Mouse (Mus musculus) spleen, adult 2 months (tissue): Measurements from ENCODE around the gene Aspscr1. TPM values are rescaled to one million over a fixed set of nuclear protein-coding genes. Genes with fewer than 3 reads are reported as not detected.

Experiments used
- DNase-seq, 2 experiments: peaks; one replicate each; pipeline versions ENCODE4 v3.0.0 to v3.0.0-alpha.2; 2012 to 2021; ENCODE audit warnings: low spot score in 2 of 2, low read depth in 1 of 2
- H3K27ac ChIP-seq: fragments of 200-500 bp; 2 replicates; pipeline ENCODE4 v1.5.1; 2012; ENCODE audit warnings: low read length, inconsistent platforms; ENCODE audit not compliant: insufficient read depth
- H3K27me3 ChIP-seq: fragments of 200-500 bp; 2 replicates; pipeline ENCODE4 v1.6.1; 2012; ENCODE audit warnings: mild to moderate bottlenecking, moderate library complexity, low read length, inconsistent platforms; ENCODE audit not compliant: control insufficient read depth, insufficient read depth
- H3K36me3 ChIP-seq: fragments of 200-500 bp; 2 replicates; pipeline ENCODE4 v1.6.1; 2012; ENCODE audit warnings: mild to moderate bottlenecking, low read length, inconsistent platforms; ENCODE audit not compliant: control insufficient read depth, insufficient read depth
- H3K4me1 ChIP-seq: fragments of 200-500 bp; 2 replicates; pipeline ENCODE4 v1.6.1; 2011; ENCODE audit warnings: inconsistent platforms; ENCODE audit not compliant: control insufficient read depth, insufficient read depth, insufficient read length
- H3K4me3 ChIP-seq: fragments of 200-500 bp; 2 replicates; pipeline ENCODE4 v1.5.1; 2011; ENCODE audit warnings: mild to moderate bottlenecking, inconsistent platforms; ENCODE audit not compliant: insufficient read depth, insufficient read length; ENCODE audit errors: extremely low read depth
- CTCF ChIP-seq: fragments of 200-500 bp; IDR thresholded peaks from 2 replicates; pipeline ENCODE4 v1.5.1; 2011; ENCODE audit warnings: mild to moderate bottlenecking, inconsistent platforms; ENCODE audit not compliant: insufficient read depth, insufficient read length, insufficient replicate concordance; ENCODE audit errors: extremely low read depth
- POLR2A ChIP-seq: fragments of 200-500 bp; IDR thresholded peaks from 2 replicates; pipeline ENCODE4 v1.6.1; 2011; ENCODE audit warnings: low read depth, low read length, inconsistent platforms
- WGBS: fragments of 180-500 bp; shearing (Covaris S2); methylation state at CpG from one replicate; pipeline ENCODE4 v1.1.7; 2018; 5-methylcytosine and 5-hydroxymethylcytosine counted together
- polyA plus RNA-seq: library from polyadenylated mRNA; depleted of rRNA; stranded (reverse); fragments of >200 nt; gene quantifications from 2 replicates; pipeline ENCODE4 v1.2.3, GENCODE M21; 2012

The Aspscr1 gene
- polyA plus RNA-seq, 1 experiment, result 84.5 TPM

- Histone ChIP-seq H3K36me3 (peaks cover 6% of the 10 kb centered on the region), H3K27ac (peak overlapping the region; percentile 81), H3K4me3 (peak overlapping the region; percentile 35; the same call in 1 of the 2 replicates), H3K4me1 (peaks cover 53% of the 10 kb centered on the region), H3K27me3 (no peaks in the 10 kb centered on the region)
- DNase-seq, result peak; percentile 70 to 72
- TF ChIP-seq CTCF (no peak), POLR2A (no peak)
- 16% methylated on average over 22 of the region's 22 CpGs for WGBS
These were observed 45.1 kb upstream of the Aspscr1 start for GRCm38 (mm10) chr11:120627468-120628300.

- 79% methylated on average over 23 of the region's 23 CpGs for WGBS
- DNase-seq, result no peak
- Histone ChIP-seq H3K4me3 (0 out of 2 replicates have a peak overlapping the region, but pooled peaks have one; percentile 56), H3K36me3 (0 out of 2 replicates have a peak, but pooled peaks cover 1% of the 10 kb centered on the region), H3K27me3 (no peaks in the 10 kb centered on the region), H3K4me1 (peaks cover 53% of the 10 kb centered on the region), H3K27ac (no peak overlapping the region)
- no peak for TF ChIP-seq CTCF
- no peak for TF ChIP-seq POLR2A
These were observed 44.0 kb upstream of the Aspscr1 start for GRCm38 (mm10) chr11:120628601-120629340.

- peaks cover 51% of the 10 kb centered on the region for H3K4me1 ChIP-seq
- WGBS, result 12% methylated on average over 23 of the region's 23 CpGs
- H3K4me3 ChIP-seq, result peak overlapping the region; percentile 56
- TF ChIP-seq POLR2A (peak; percentile 34), CTCF (no peak)
- peak overlapping the region; percentile 80 for H3K27ac ChIP-seq
- DNase-seq, result peak in 1 of 2 experiments; percentile 47
- H3K27me3 ChIP-seq, result no peaks in the 10 kb centered on the region
- 0 out of 2 replicates have a peak, but pooled peaks cover 1% of the 10 kb centered on the region for H3K36me3 ChIP-seq
These were observed 43.4 kb upstream of the Aspscr1 start for GRCm38 (mm10) chr11:120629341-120629730.

GRCm38 (mm10) chr11:120629911-120630310 lies 42.9 kb upstream of the Aspscr1 start:
- H3K27me3 ChIP-seq, result no peaks in the 10 kb centered on the region
- peak overlapping the region; percentile 80 for H3K27ac ChIP-seq
- peaks cover 51% of the 10 kb centered on the region for H3K4me1 ChIP-seq
- no peak for DNase-seq
- peak overlapping the region; percentile 56 for H3K4me3 ChIP-seq
- H3K36me3 ChIP-seq, result 0 out of 2 replicates have a peak, but pooled peaks cover 1% of the 10 kb centered on the region
- TF ChIP-seq CTCF, result no peak
- TF ChIP-seq POLR2A, result no peak
- WGBS, result 13% methylated on average over 7 of the region's 7 CpGs

GRCm38 (mm10) chr11:120630401-120630871 lies 42.3 kb upstream of the Aspscr1 start:
- 28% methylated on average over 5 of the region's 5 CpGs for WGBS
- H3K4me1 ChIP-seq, result peaks cover 47% of the 10 kb centered on the region
- no peak for DNase-seq
- no peaks in the 10 kb centered on the region for H3K27me3 ChIP-seq
- no peak overlapping the region for H3K4me3 ChIP-seq
- peak overlapping the region; percentile 80 for H3K27ac ChIP-seq
- H3K36me3 ChIP-seq, result 0 out of 2 replicates have a peak, but pooled peaks cover 1% of the 10 kb centered on the region
- TF ChIP-seq POLR2A (no peak), CTCF (no peak)

GRCm38 (mm10) chr11:120630881-120631725 lies 41.7 kb upstream of the Aspscr1 start:
- Histone ChIP-seq H3K27ac (peak overlapping the region; percentile 80), H3K27me3 (no peaks in the 10 kb centered on the region), H3K4me1 (peaks cover 45% of the 10 kb centered on the region), H3K4me3 (no peak overlapping the region), H3K36me3 (0 out of 2 replicates have a peak, but pooled peaks cover 1% of the 10 kb centered on the region)
- WGBS, result 11% methylated on average over 7 of the region's 7 CpGs
- no peak for DNase-seq
- TF ChIP-seq POLR2A (no peak), CTCF (no peak)
